Mouse (Mus musculus) left cerebral cortex, postnatal 10 days (tissue): ENCODE data around the gene Dll4. TPM values are rescaled to one million over a fixed set of nuclear protein-coding genes. Genes with fewer than 3 reads are reported as not detected.
A peak's percentile ranks its signal among the peaks of the same experiment; 100 is the strongest.

Source experiments
- DNase-seq, 2 experiments: peaks; one replicate each; pipeline ENCODE4 v3.0.0; 2021 to 2022; ENCODE audit warnings: low spot score in 2 of 2, mixed read lengths in 1 of 2; ENCODE audit errors: extremely low spot score in 1 of 2
- intact Hi-C: fragments of 180-260 bp; cut with DNase I; formaldehyde crosslinking; loops from one replicate; pipeline ENCODE4 v1.15.1; 2025
- total RNA-seq, 2 experiments: library from RNA; stranded (reverse); gene quantifications; 2 replicates each; pipeline ENCODE4 v1.2.3; 2021

Gene Dll4
- 1 to 10 TPM; 5.5 to 6.7 TPM for total RNA-seq

DNA sequence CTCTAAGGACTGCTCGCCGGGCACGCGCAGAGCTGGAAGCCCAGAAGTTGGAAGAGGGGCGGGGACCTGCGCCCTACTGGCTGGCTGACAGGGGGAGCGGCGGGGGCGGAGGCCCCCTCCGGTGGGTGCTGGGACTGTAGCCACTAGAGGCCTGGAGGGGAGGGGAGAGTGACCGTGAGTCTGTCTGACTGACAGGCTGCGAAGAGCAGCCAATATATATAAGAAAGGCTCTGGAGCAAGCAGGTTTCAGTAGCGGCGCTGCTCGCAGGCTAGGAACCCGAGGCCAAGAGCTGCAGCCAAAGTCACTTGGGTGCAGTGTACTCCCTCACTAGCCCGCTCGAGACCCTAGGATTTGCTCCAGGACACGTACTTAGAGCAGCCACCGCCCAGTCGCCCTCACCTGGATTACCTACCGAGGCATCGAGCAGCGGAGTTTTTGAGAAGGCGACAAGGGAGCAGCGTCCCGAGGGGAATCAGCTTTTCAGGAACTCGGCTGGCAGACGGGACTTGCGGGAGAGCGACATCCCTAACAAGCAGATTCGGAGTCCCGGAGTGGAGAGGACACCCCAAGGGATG, at the start of gene Dll4:
TSS of gene Dll4 (plus strand) at position 217 of the 576 bp plus-strand sequence.
- peak in 1 of 2 experiments; percentile 88 for DNase-seq
- intact Hi-C loops: no loop called here

- intact Hi-C loops: no loop called here
- no peak for DNase-seq
These were observed 48.7 kb upstream of the Dll4 start for GRCm38 (mm10) chr2:119276926-119277325.

GRCm38 (mm10) chr2:119277810-119278209, 47.8 kb upstream of the Dll4 start:
- DNase-seq: no peak
- intact Hi-C loops: no loop called here

GRCm38 (mm10) chr2:119281899-119282565, 43.6 kb upstream of the Dll4 start:
- no peak for DNase-seq
- intact Hi-C loops: loop anchor here (10.0 kb wide), 1 partner anchor 247 kb away; the partner anchor contains the start of gene Rpusd2

DNA sequence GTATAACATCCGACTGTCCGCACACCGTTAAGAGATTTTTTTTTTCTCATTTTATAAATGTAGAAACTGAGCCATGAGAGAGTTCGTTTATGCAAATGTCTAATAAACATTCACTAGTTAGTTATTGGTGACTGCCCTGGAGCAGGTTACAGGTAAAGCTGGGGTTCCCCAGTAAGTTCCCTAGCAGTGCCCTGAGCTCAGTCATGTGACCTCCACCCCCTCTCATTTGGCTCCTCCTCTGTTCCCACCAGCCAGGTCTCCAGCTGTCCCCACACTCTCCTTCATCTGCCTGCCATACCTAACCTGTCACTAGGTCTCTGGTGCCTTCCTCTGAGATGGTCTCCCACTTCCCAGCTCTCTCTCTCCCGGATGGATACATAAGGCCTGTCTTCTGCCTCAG, 38.2 kb upstream of the Dll4 start:
- DNase-seq: no peak
- intact Hi-C loops: loop anchor here (5.0 to 10.0 kb wide), 2 partner anchors 35 to 253 kb away; partner anchors contain the start of gene Rpusd2

DNA sequence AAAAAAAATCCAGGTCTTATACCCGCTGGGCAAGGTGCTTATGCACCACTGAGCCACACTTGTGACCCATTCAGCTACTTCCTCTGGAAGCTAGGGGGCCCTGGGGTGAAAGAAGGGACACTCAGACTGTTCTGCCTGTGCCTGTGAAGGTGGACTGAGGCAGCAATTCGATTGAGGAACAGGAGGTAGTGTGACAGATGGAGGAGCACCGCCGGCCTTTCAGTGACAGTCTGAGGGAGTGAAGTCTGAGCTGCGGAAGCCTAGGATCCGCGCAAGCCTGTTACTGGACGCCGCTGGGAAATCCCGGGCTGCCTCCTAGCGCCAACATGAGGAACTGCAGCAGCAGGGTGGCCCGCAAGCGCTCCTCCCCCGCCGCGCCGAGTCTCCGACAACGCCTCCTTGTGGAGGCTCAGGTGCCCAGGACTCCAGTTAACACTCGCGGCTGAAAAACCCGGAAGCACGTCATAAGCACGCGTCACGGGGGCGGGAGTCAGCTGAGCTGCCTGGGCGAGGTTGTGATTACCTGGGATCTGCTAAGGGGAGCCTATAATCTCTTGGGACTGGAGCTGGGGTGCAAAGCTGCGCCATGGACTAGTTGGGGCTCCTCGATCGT, 37.2 kb upstream of the Dll4 start, which contains the start of gene Vps18:
TSS of gene Vps18 (plus strand) at position 471 of the 613 bp plus-strand sequence.
- DNase-seq: peak; percentile 97 to 98
- intact Hi-C loops: loop anchor here (5.0 to 10.0 kb wide), 2 partner anchors 36 to 254 kb away; partner anchors contain the start of gene Rpusd2

DNA sequence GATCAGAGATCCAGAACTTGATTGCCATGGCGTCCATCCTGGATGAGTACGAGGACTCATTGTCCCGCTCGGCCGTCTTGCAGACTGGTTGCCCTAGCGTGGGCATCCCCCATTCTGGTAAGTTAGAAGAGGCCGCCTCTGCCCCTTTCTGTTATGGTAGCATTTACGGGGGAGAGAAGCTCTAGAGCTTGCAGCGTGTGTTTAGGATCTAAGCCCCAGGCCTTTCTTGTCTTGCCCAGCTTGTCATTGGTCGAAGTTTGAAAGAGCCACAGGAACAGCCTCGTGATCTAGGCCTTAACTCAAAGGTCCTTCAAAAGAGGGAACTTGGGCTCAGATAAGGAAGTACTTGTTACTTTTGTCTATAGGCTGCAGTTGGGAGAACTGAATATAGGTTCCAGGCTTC, 36.6 kb upstream of the Dll4 start:
- intact Hi-C loops: loop anchor here (5.0 to 10.0 kb wide), 2 partner anchors 37 to 254 kb away; partner anchors contain the start of gene Rpusd2
- no peak for DNase-seq

GRCm38 (mm10) chr2:119292281-119292680, 33.3 kb upstream of the Dll4 start:
- no peak for DNase-seq
- intact Hi-C loops: no loop called here

GRCm38 (mm10) chr2:119292852-119293251, 32.7 kb upstream of the Dll4 start:
- DNase-seq: no peak
- intact Hi-C loops: no loop called here

- intact Hi-C loops: no loop called here
- no peak for DNase-seq
These were observed 32.3 kb upstream of the Dll4 start for GRCm38 (mm10) chr2:119293311-119293710.

GRCm38 (mm10) chr2:119293776-119294390, 31.7 kb upstream of the Dll4 start:
- intact Hi-C loops: no loop called here

GRCm38 (mm10) chr2:119294411-119294810, 31.2 kb upstream of the Dll4 start:
- intact Hi-C loops: no loop called here
- DNase-seq: no peak

More at GRCm38 (mm10) chr2:119293776-119294390, 31.7 kb upstream of the Dll4 start:
- DNase-seq: no peak

- DNase-seq: no peak
- intact Hi-C loops: loop anchor here (5.0 kb wide), 1 partner anchor 121 kb away; no protein-coding TSS in a partner anchor
These were observed 28.8 kb upstream of the Dll4 start for GRCm38 (mm10) chr2:119296756-119297155.

GRCm38 (mm10) chr2:119297506-119297905, 28.1 kb upstream of the Dll4 start:
- no peak for DNase-seq
- intact Hi-C loops: loop anchor here (5.0 kb wide), 1 partner anchor 120 kb away; no protein-coding TSS in a partner anchor

DNA sequence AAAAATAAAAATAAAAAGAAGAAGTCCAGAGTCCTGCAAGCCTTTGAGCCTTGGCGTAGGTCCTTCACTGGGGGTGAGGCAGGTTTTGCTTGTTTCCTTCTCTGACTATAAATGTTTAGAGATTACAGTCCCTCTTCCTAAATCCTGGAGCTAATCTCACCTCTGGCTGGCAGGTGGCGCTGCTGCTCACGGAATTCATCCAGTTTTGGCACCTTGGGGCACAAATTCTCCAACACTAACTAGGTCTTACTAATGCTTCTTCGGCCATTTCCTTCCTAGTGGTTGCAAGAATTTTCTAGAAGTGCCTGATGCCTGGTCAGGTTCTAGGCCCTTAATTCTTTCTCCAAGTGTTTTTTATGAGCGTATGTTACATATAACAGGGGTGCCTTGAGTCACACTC, 27.3 kb upstream of the Dll4 start:
- intact Hi-C loops: loop anchor here (5.0 kb wide), 1 partner anchor 119 kb away; no protein-coding TSS in a partner anchor
- peak in 1 of 2 experiments; percentile 69 for DNase-seq

DNA sequence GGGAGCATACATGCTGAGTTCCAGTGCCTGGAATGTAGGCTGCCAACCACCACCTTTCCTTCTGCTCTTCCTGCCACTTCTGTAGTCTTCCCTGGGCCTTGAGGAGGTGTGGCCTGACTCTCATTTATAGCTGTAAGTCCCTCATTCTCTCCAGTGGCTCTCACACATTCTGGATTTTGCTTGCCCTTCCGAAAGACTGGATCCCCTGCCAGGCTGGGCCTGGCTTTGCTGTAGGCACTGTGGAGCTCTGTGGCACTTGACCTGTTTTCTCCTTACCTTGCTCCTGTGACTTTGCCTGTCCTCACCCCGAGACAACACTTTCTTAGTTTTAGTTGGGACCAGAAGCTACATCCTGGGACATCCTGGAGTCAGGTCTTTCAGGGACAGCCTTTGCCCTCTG, 26.7 kb upstream of the Dll4 start:
- no peak for DNase-seq
- intact Hi-C loops: loop anchor here (5.0 kb wide), 1 partner anchor 118 kb away; no protein-coding TSS in a partner anchor

GRCm38 (mm10) chr2:119299981-119300818, 25.4 kb upstream of the Dll4 start:
- peak in 1 of 2 experiments; percentile 94 for DNase-seq
- intact Hi-C loops: loop anchor here (5.0 kb wide), 1 partner anchor 117 kb away; no protein-coding TSS in a partner anchor

- intact Hi-C loops: no loop called here
- DNase-seq: peak; percentile 26 to 82
These were observed 24.6 kb upstream of the Dll4 start for GRCm38 (mm10) chr2:119300819-119301493.
